Mouse (Mus musculus): ENCODE measurements around the gene Sulf2.

DNA sequence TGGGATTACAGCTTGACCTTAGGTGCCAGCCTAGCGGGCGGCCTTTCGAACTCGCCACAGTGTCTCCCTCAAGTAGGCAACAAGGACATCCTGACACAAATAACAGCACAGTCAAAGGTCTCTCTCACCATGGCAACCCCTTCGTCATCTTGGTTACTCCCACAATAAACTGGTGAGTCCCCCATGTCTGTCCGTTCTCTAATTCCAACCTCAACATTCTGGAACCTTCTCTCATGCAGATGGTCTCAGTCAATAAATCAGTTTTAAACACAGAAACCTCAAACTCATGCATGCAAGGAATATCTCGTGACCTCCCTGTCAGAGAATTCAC lies 39.2 kb downstream of the Sulf2 start:
- no peak for TF ChIP-seq POLR2A (IDR thresholded peaks at IDR 0.05; ENCODE audit: borderline replicate concordance, control insufficient read depth, low read depth, low read length)
- no peak for TF ChIP-seq CTCF (IDR thresholded peaks at IDR 0.05; ENCODE audit: control insufficient read depth, insufficient read depth, low read length)
